Mouse (Mus musculus): ENCODE results near the gene Jph3. TPM values are rescaled to one million over a fixed set of nuclear protein-coding genes. Genes with fewer than 3 reads are reported as not detected.

Gene Jph3
- total and polyA plus RNA-seq, 3 experiments, result 0.15 TPM; not detected in 2

- no peaks in the 10 kb centered on the region for H3K79me2 ChIP-seq (ENCODE audit: control insufficient read depth, insufficient read depth, low read length, poor library complexity)
- DNase-seq (ENCODE audit: low read depth, low spot score), result no peak
- no peaks in the 10 kb centered on the region for H3K36me3 ChIP-seq (ENCODE audit: control insufficient read depth in 1 of 2, insufficient read depth in 2 of 2, low read length in 2 of 2)
- H3K9ac ChIP-seq (ENCODE audit: control insufficient read depth, low read depth, low read length, poor library complexity, severe bottlenecking), result no peak overlapping the region
- TF ChIP-seq EP300 (IDR thresholded peaks at IDR 0.05; ENCODE audit: low read depth in 1 of 2, low read length in 2 of 2) (no peak), MAX (IDR thresholded peaks at IDR 0.05; ENCODE audit: low read length) (no peak), USF1 (IDR thresholded peaks at IDR 0.05; ENCODE audit: low read depth, low read length) (no peak), ZC3H11A (IDR thresholded peaks at IDR 0.05; ENCODE audit: low read depth, low read length) (no peak), GABPA (IDR thresholded peaks at IDR 0.05; ENCODE audit: low read depth, low read length) (no peak), ZKSCAN1 (IDR thresholded peaks at IDR 0.05; ENCODE audit: low read depth, low read length) (no peak), KAT2A (conservative IDR thresholded peaks at IDR 0.05; ENCODE audit: low read depth, low read length) (no peak), TCF12 (IDR thresholded peaks at IDR 0.05; ENCODE audit: low read depth, low read length) (no peak), POLR2A (IDR thresholded peaks at IDR 0.05; ENCODE audit: control insufficient read depth in 1 of 2, insufficient read depth in 1 of 2, low read depth in 1 of 2, low read length in 2 of 2, poor library complexity in 1 of 2) (no peak), BHLHE40 (IDR thresholded peaks at IDR 0.05; ENCODE audit: borderline replicate concordance, low read depth, low read length) (no peak), UBTF (IDR thresholded peaks at IDR 0.05; ENCODE audit: borderline replicate concordance, insufficient read depth, low read depth, low read length) (no peak), RCOR1 (IDR thresholded peaks at IDR 0.05; ENCODE audit: low read depth, low read length) (no peak), TBP (IDR thresholded peaks at IDR 0.05; ENCODE audit: low read depth, low read length) (no peak)
- no peak overlapping the region for H3K27ac ChIP-seq (ENCODE audit: control insufficient read depth, low read depth, low read length)
- no peaks in the 10 kb centered on the region for H3K9me3 ChIP-seq (replicated peaks; ENCODE audit: insufficient read depth, low read length)
- no peak overlapping the region for H3K4me3 ChIP-seq (ENCODE audit: control insufficient read depth in 1 of 2, insufficient read depth in 1 of 2, low read depth in 2 of 2, low read length in 2 of 2)
- H3K27me3 ChIP-seq (ENCODE audit: control insufficient read depth in 1 of 2, insufficient read depth in 2 of 2, low read length in 2 of 2), result no peaks in the 10 kb centered on the region
- no peaks in the 10 kb centered on the region for H3K4me1 ChIP-seq (ENCODE audit: control insufficient read depth in 1 of 2, insufficient read depth in 2 of 2, low read length in 2 of 2)
Observed at GRCm38 (mm10) chr8:121706956-121707355, 22.5 kb upstream of the Jph3 start.

DNA sequence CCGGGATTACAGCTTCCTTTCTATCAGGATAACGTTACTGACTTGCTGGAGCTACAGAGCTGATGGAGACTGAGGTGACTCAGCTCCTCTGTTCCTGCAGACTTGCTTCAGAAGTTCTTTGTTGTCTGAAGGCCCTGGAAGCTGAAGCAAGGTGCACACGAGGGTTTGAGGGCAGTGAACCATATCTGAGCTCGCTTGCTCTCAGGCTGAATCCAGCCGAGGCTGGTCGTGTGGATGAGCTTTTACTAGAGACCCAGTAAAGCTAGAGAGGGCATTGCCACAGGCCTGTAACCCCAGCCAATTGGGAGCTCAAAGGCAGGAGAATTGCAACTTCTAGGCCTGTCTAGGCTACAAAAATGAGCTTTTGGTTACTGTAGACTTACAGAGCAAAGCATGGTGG lies 21.0 kb upstream of the Jph3 start:
- Histone ChIP-seq H3K4me3 (ENCODE audit: control insufficient read depth in 1 of 2, insufficient read depth in 1 of 2, low read depth in 2 of 2, low read length in 2 of 2) (no peak overlapping the region), H3K9me3 (replicated peaks; ENCODE audit: insufficient read depth, low read length) (no peaks in the 10 kb centered on the region), H3K36me3 (ENCODE audit: control insufficient read depth in 1 of 2, insufficient read depth in 2 of 2, low read length in 2 of 2) (no peaks in the 10 kb centered on the region), H3K27me3 (ENCODE audit: control insufficient read depth in 1 of 2, insufficient read depth in 2 of 2, low read length in 2 of 2) (no peaks in the 10 kb centered on the region), H3K27ac (ENCODE audit: control insufficient read depth, low read depth, low read length) (no peak overlapping the region), H3K4me1 (ENCODE audit: control insufficient read depth in 1 of 2, insufficient read depth in 2 of 2, low read length in 2 of 2) (no peaks in the 10 kb centered on the region), H3K79me2 (ENCODE audit: control insufficient read depth, insufficient read depth, low read length, poor library complexity) (no peaks in the 10 kb centered on the region), H3K9ac (ENCODE audit: control insufficient read depth, low read depth, low read length, poor library complexity, severe bottlenecking) (no peak overlapping the region)
- TF ChIP-seq POLR2AphosphoS5 (IDR thresholded peaks at IDR 0.05; ENCODE audit: borderline replicate concordance, low read depth, low read length) (no peak), MYB (IDR thresholded peaks at IDR 0.05; ENCODE audit: low read depth, low read length) (no peak), POLR2AphosphoS2 (IDR thresholded peaks at IDR 0.05; ENCODE audit: low read length) (no peak), NELFE (IDR thresholded peaks at IDR 0.05; ENCODE audit: low read depth, low read length) (no peak), JUND (IDR thresholded peaks at IDR 0.05; ENCODE audit: low read depth, low read length) (no peak), MAZ (IDR thresholded peaks at IDR 0.05; ENCODE audit: low read depth, low read length) (no peak), HCFC1 (IDR thresholded peaks at IDR 0.05; ENCODE audit: low read depth, low read length) (no peak), EP300 (IDR thresholded peaks at IDR 0.05; ENCODE audit: low read depth in 1 of 2, low read length in 2 of 2) (no peak), MEF2A (IDR thresholded peaks at IDR 0.05; ENCODE audit: extremely low read depth, insufficient replicate concordance, low read depth, low read length, poor library complexity, severe bottlenecking) (no peak)
- DNase-seq (ENCODE audit: low read depth, low spot score), result no peak
